Mouse (Mus musculus): ENCODE results near the gene Pdlim5.

GRCm38 (mm10) chr3:142353218-142353617 lies 42.3 kb downstream of the Pdlim5 start:
- TF ChIP-seq CTCF (IDR thresholded peaks at IDR 0.05; ENCODE audit: control insufficient read depth, insufficient read depth, insufficient replicate concordance, low read depth, low read length) (no peak), POLR2A (IDR thresholded peaks at IDR 0.05; ENCODE audit: control insufficient read depth, low read depth, low read length) (no peak)

Measured in testis, adult 2 months (tissue).